Mouse (Mus musculus): ENCODE results near the gene Gm36028. TPM values are rescaled to one million over a fixed set of nuclear protein-coding genes. Genes with fewer than 3 reads are reported as not detected.

Gm36028 gene
- polyA plus RNA-seq, 1 experiment from 2014 or later, result not detected

DNA sequence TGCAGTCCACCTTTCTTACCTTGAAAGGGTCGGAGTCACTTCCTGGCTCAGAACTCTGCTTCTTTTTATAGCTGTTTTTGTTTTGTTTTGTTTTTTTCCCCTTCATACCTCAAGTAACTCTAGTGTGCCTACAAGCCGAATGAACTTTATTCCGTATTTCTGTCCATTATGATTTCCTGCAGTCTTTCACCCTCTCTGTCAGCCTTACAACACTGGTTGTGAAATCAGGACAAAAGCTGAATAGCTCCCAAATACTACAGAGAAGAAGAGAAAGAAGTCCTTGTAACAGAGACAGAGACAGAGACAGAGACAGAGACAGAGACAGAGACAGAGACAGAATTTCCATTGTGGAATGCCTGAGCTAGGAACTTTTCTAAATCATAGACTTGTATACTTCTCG lies 43.0 kb downstream of the Gm36028 start:
- H3K4me3 ChIP-seq, result no peak overlapping the region
- no peaks in the 10 kb centered on the region for H3K9me3 ChIP-seq (replicated peaks)
- no peaks in the 10 kb centered on the region for H3K27me3 ChIP-seq
- WGBS, result 93% methylated on average over 4 of the region's 4 CpGs
- H3K4me1 ChIP-seq, result peaks cover 11% of the 10 kb centered on the region
- no peak overlapping the region for H3K9ac ChIP-seq
- peaks cover 36% of the 10 kb centered on the region for H3K36me3 ChIP-seq (ENCODE audit: poor library complexity, severe bottlenecking)
- H3K27ac ChIP-seq, result no peak overlapping the region
- no peak for ATAC-seq
- no peak overlapping the region for H3K4me2 ChIP-seq

DNA sequence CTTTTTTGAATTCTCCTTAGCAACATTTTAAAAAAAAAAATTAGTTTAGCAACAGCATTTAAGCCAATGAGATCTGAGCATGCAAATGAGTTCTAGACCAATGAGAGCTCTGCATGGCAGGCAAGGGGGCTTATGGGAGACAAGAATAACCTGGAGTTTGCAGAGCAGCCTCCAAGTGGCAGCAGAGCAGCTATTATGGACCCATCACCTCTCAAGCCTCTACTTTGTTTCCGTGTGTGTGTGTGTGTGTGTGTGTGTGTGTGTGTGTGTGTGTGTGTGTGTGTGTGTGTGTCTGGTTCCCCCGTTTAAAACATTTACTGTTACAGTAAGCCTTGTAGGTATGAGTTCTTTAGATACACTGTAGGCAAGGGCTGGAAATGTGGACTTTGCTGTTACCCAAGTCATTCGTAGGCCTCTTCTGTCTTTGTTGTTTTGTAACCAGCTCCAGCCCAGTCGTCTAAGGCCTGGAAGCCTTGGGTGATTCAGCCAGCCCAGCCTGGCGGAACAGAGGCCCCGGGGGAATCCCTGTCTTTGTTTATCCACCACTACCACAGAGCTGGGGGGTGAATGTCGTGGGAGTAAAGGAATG lies 46.5 kb downstream of the Gm36028 start:
- Histone ChIP-seq H3K36me3 (ENCODE audit: poor library complexity, severe bottlenecking) (peaks cover 8% of the 10 kb centered on the region; the same call in 1 of the 2 replicates), H3K27me3 (no peaks in the 10 kb centered on the region), H3K9me3 (replicated peaks) (no peaks in the 10 kb centered on the region), H3K4me1 (peaks cover 17% of the 10 kb centered on the region), H3K4me3 (no peak overlapping the region), H3K27ac (peak overlapping the region; percentile 67), H3K9ac (no peak overlapping the region), H3K4me2 (peak overlapping the region; percentile 22; the same call in 1 of the 2 replicates)
- ATAC-seq, result peak; percentile 97
- WGBS, result 23% methylated on average over 7 of the region's 7 CpGs

DNA sequence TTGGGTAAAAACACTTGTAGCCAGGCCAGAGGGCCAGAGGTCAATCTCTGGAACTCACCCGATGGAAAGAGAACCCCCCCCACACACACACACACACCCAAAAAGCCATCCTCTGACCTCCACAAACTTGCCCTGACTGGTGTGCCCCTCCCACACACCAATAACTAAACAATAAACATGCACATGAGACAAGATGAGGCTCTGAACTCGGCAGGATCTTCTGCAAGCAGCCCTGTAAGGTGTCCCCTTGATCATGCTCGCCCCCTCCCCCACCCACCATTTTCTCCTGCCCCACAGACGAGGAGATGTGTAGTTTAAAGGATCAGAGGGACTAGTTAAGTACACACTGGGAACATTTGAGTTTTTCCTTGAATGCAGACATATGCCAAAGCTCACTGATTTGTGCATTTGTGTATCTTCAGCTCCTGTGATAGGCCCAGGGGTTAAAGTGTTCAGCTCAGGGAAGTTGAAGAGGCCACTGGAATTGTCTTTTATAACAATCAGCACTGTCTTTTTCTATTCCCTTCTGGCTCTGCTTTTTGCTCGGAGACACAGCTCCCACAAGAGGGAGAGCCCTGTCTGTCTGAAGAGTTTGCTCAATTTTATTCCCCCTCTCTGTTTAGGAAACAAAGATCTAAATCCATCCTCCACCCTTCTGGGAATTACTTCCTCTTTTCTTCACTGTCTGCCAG lies 47.1 kb downstream of the Gm36028 start:
- peaks cover 23% of the 10 kb centered on the region for H3K4me1 ChIP-seq
- H3K4me3 ChIP-seq, result no peak overlapping the region
- H3K9ac ChIP-seq, result peak overlapping the region; percentile 6; the same call in 1 of the 2 replicates
- peak overlapping the region; percentile 22; the same call in 1 of the 2 replicates for H3K4me2 ChIP-seq
- peak overlapping the region; percentile 31; the same call in 1 of the 2 replicates for H3K27ac ChIP-seq
- H3K9me3 ChIP-seq (replicated peaks), result no peaks in the 10 kb centered on the region
- peaks cover 5% of the 10 kb centered on the region; the same call in 1 of the 2 replicates for H3K36me3 ChIP-seq (ENCODE audit: poor library complexity, severe bottlenecking)
- 37% methylated on average over 5 of the region's 5 CpGs for WGBS
- peak; percentile 22 for ATAC-seq
- H3K27me3 ChIP-seq, result no peaks in the 10 kb centered on the region

DNA sequence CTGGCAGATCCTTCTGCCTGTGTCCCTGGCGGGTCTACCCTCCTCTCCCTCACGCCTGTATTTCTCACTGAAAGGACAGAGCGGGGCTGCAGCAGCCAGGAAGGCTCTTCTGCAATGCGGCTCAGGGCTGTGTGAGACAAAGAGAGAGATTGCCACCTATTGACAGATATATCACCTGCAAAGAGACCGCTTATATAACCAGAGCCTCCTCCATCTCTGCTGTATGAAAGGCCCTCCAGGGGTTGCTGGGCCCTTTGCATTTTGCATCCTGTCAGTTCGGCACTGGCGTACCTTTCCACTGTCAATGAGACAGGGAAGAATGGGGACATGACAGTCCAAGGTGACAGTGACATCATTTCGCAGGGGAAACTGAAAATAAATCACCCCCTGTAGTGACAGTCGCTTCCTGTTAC lies 48.5 kb downstream of the Gm36028 start:
- 55% methylated on average over 9 of the region's 9 CpGs for WGBS
- Histone ChIP-seq H3K36me3 (ENCODE audit: poor library complexity, severe bottlenecking) (no peaks in the 10 kb centered on the region), H3K9ac (peak overlapping the region; percentile 14; the same call in 1 of the 2 replicates), H3K4me2 (no peak overlapping the region), H3K4me1 (peaks cover 24% of the 10 kb centered on the region), H3K4me3 (no peak overlapping the region), H3K27ac (no peak overlapping the region), H3K9me3 (replicated peaks) (no peaks in the 10 kb centered on the region), H3K27me3 (no peaks in the 10 kb centered on the region)
- peak; percentile 41; the same call in 1 of the 2 replicates for ATAC-seq

DNA sequence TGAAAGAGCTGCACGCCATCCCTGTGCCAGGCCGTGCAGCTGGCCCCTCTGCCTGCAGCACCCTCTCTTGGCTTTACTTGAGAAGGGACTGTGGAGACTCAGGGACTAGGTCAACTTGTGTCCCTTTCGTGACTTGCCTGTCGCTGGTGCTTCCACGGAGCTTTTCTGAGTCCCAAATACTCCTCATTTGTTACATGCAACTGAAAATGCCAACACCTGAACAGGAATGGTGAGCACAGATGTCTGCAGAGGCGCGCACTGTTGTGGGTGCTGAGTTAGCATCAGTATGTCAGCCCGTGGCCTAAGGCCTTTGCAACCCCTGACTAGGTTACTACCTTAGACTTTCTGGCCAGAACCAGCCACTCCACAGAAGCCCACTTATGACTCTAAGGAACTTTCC lies 49.1 kb downstream of the Gm36028 start:
- H3K4me3 ChIP-seq, result no peak overlapping the region
- H3K9me3 ChIP-seq (replicated peaks), result no peaks in the 10 kb centered on the region
- no peaks in the 10 kb centered on the region for H3K27me3 ChIP-seq
- no peak overlapping the region for H3K4me2 ChIP-seq
- H3K4me1 ChIP-seq, result peaks cover 24% of the 10 kb centered on the region
- no peak overlapping the region for H3K9ac ChIP-seq
- no peaks in the 10 kb centered on the region for H3K36me3 ChIP-seq (ENCODE audit: poor library complexity, severe bottlenecking)
- no peak for ATAC-seq
- no peak overlapping the region for H3K27ac ChIP-seq
- 89% methylated on average over 8 of the region's 8 CpGs for WGBS

DNA sequence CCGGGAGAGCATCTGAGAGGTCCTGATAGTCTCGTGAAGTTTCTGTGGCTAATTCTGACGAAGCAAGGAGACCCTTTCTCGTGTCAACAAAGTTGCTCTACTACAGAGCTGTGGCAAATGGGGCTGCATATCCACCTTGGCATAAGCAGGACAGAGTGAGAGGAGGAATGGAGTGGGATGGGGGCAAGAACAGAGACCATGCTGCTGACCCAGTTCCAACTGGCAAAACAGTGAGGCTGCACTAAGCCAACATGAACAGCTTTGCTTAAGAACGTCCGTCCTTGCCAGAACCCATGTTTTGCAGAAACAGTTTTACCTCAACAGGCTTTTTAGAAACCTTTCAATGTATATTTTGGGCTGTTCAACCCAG lies 51.3 kb downstream of the Gm36028 start:
- Histone ChIP-seq H3K9me3 (replicated peaks) (peaks cover 5% of the 10 kb centered on the region; the same call in 1 of the 2 replicates), H3K4me2 (no peak overlapping the region), H3K27me3 (no peaks in the 10 kb centered on the region), H3K36me3 (ENCODE audit: poor library complexity, severe bottlenecking) (peaks cover 10% of the 10 kb centered on the region; the same call in 1 of the 2 replicates), H3K4me1 (peaks cover 22% of the 10 kb centered on the region), H3K27ac (0 out of 2 replicates have a peak overlapping the region, but pooled peaks have one; percentile 21), H3K9ac (no peak overlapping the region), H3K4me3 (no peak overlapping the region)
- WGBS, result 72% methylated on average over 6 of the region's 6 CpGs
- no peak for ATAC-seq

DNA sequence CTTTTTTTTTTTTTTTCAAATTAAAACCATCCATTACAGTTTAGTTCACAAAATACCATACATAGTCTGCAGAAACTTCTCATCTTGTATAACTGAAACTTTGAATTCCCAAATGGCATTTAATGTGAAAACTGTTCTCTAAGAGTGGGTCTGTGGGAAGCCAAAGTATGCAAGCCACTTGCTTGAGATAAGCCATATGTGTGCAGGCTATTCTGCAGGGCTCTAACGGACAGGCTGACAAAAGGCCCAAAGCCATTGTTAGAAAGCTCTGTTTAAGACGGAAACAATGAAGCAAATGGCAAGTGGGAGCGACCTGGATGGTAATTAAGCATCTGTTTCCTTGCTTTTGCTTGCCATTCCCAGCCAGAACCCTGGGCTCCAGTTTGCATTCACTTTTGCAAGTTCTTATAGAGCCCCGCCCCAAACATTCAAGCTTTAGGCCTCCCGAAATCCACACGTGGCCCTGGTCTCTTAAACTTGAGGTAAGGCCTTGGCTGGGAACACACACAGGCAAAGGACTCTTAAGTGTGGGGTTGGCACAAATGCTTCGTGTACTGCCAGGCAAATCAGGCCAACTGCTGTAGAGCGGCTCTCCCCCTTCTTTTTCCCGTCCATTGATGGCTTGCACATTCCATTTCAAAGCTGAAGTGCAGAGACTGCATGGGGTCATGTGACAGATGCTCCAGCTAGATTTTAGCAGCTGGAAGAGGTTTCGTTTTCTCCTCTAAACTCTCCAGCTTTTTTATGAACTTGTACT lies 51.9 kb downstream of the Gm36028 start:
- ATAC-seq, result peak; percentile 43
- Histone ChIP-seq H3K36me3 (ENCODE audit: poor library complexity, severe bottlenecking) (peaks cover 13% of the 10 kb centered on the region), H3K27me3 (no peaks in the 10 kb centered on the region), H3K4me3 (no peak overlapping the region), H3K9ac (no peak overlapping the region), H3K4me1 (peaks cover 20% of the 10 kb centered on the region), H3K27ac (0 out of 2 replicates have a peak overlapping the region, but pooled peaks have one; percentile 21), H3K9me3 (replicated peaks) (peaks cover 5% of the 10 kb centered on the region; the same call in 1 of the 2 replicates), H3K4me2 (no peak overlapping the region)
- 18% methylated on average over 10 of the region's 10 CpGs for WGBS

DNA sequence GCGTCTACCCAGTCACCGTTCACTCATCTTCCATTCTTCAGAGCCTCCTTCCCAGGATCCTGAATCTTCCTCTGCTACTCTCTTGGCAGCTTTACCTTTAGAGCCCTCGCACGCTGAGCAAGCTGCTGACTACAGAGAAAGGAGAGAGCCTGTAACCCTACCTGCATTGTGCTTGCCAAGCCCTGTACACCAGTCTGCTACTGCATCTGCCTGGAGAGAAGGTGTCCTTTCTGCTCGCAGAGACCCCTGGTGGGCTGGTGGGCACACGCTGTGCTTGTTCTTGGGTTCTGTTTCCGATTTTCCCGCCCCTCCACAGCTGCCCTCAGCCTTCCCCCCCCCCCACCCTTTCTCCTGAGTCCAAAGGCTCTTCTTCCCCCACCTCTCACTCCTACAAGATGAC lies 53.7 kb downstream of the Gm36028 start:
- no peaks in the 10 kb centered on the region for H3K27me3 ChIP-seq
- ATAC-seq, result no peak
- 78% methylated on average over 7 of the region's 8 CpGs for WGBS

DNA sequence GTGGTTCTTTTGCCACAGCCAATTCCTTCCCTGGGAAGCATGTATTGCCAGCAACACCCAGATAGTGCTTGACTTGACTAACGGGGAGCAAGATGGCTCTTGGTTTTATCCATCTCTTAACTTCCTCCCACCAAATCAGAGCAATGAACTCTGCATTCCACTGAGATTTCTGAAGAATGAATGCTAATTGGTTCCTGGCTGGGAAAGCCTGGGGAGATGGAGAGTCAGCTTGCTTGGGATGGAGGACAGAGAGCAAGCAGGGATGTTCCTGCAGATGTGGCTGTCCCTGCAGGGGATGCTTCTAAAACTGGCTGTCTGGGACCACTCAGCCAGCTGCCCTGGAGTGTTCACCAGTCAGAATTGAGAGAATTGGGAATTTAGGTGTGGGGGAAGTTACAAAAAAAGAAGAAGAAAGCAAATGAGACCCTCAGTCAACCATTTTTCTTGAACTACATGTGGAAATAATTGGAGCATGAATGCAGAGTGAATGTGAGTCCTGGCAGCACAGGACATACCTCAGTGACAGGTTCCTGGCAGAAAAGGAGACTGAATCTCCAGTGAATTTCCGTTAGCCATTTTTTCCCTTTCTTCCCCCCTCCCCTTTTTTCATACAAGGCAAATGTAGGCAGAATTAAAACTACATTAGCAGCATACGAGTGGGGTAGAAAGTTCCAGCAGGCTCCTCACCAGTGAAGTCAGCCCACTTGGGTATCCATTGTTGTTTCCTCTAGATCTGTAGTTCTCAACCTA lies 55.0 kb downstream of the Gm36028 start:
- Histone ChIP-seq H3K4me3 (no peak overlapping the region), H3K9me3 (replicated peaks) (peaks cover 5% of the 10 kb centered on the region; the same call in 1 of the 2 replicates), H3K27me3 (no peaks in the 10 kb centered on the region), H3K36me3 (ENCODE audit: poor library complexity, severe bottlenecking) (peaks cover 22% of the 10 kb centered on the region), H3K27ac (no peak overlapping the region), H3K4me2 (no peak overlapping the region), H3K4me1 (peaks cover 21% of the 10 kb centered on the region), H3K9ac (no peak overlapping the region)
- WGBS, result 85% methylated on average over 3 of the region's 3 CpGs
- no peak for ATAC-seq

More for the DNA sequence above, 53.7 kb downstream of the Gm36028 start:
- Histone ChIP-seq H3K4me3 (no peak overlapping the region), H3K4me1 (peaks cover 24% of the 10 kb centered on the region), H3K27ac (no peak overlapping the region), H3K9ac (no peak overlapping the region), H3K4me2 (no peak overlapping the region), H3K9me3 (replicated peaks) (peaks cover 5% of the 10 kb centered on the region; the same call in 1 of the 2 replicates), H3K36me3 (ENCODE audit: poor library complexity, severe bottlenecking) (peaks cover 22% of the 10 kb centered on the region)

DNA sequence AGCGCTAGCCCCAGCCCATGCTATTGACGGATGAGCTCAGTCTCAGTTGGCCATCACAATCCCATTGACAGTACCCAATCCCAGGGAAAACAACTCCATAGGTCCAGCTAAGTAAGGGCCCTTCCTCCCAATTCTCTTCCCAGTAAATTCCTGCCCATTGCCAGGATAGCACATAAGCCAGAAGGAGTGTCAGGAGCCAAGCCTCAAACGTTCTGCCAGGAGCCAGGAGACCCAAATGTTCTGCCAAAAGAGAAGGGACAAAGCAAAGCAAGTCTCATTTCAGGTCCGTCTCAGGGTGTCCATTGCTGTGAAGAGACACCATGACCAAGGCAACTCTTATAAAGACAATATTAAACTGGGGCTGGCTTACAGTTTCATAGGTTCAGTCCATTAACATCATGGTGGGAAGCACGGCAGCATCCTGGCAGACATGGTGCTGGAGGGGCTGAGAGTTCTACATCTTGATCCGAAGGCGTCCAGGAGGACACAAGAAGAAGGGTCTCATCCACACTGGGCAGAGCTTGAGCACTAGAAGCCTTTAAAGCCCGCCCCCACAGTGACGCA lies 57.5 kb downstream of the Gm36028 start:
- peaks cover 11% of the 10 kb centered on the region for H3K4me1 ChIP-seq
- H3K36me3 ChIP-seq (ENCODE audit: poor library complexity, severe bottlenecking), result peaks cover 27% of the 10 kb centered on the region
- WGBS, result 94% methylated on average over 9 of the region's 9 CpGs
- H3K9me3 ChIP-seq (replicated peaks), result peaks cover 5% of the 10 kb centered on the region; the same call in 1 of the 2 replicates
- no peak for ATAC-seq
- H3K27ac ChIP-seq, result no peak overlapping the region
- H3K9ac ChIP-seq, result no peak overlapping the region
- H3K27me3 ChIP-seq, result no peaks in the 10 kb centered on the region
- no peak overlapping the region for H3K4me2 ChIP-seq
- no peak overlapping the region for H3K4me3 ChIP-seq

DNA sequence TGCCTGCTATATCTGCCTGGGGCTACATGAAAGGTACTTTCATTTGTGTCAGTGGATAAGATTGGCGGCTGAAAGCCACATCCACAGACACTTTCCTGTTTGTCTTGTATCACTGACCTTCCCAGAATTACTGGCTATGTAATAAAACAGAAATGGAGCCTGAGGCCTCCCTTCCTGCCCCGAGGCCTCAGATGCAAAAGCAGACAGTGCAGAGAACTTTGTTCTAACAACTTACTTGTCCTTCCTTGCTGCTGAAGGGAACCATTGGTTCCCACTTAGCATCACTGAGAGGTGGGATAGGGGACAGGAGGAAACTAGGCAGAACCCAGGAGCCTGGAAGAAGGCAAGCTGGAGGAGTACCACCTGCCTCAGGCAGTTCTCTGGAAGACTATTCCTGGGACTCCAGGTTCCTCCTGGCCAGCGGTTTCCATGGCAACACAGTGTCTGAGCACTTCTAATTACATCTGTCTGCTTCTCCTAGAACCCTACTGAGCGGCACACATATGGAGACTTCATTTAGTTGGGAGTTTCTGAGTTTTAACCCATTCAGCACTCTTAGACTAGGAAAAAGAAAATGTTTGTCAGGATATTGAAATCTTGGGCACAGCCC lies 58.2 kb downstream of the Gm36028 start:
- H3K4me3 ChIP-seq, result no peak overlapping the region
- peaks cover 11% of the 10 kb centered on the region for H3K4me1 ChIP-seq
- 56% methylated on average over 4 of the region's 4 CpGs for WGBS
- H3K36me3 ChIP-seq (ENCODE audit: poor library complexity, severe bottlenecking), result peaks cover 27% of the 10 kb centered on the region
- H3K9me3 ChIP-seq (replicated peaks), result peaks cover 5% of the 10 kb centered on the region; the same call in 1 of the 2 replicates
- ATAC-seq, result no peak
- no peak overlapping the region for H3K9ac ChIP-seq
- H3K4me2 ChIP-seq, result no peak overlapping the region
- H3K27ac ChIP-seq, result no peak overlapping the region
- no peaks in the 10 kb centered on the region for H3K27me3 ChIP-seq

All from forebrain, embryonic 13.5 days (tissue).